8 mouse cellular contexts compared by ENCODE assay signal in genomic region chr17:71615638-71616318, GRCm38 (mm10). TPM values are rescaled to one million over a fixed set of nuclear protein-coding genes. Genes with fewer than 3 reads are reported as not detected.
DNase-seq lines count a peak whose midpoint lies in the region; ATAC-seq and TF ChIP-seq lines count a peak whose summit lies in the region.

Gene Wdr43, plus strand, starts transcription at chr17:71615895.

- no peak for TF ChIP-seq CTCF in midbrain, postnatal 0 days (IDR thresholded peaks at IDR 0.05)

- H3K9ac ChIP-seq in embryonic facial prominence, embryonic 14.5 days (ENCODE audit: low read depth, low read length): peak within 1 kb of the TSS; percentile 93
- peak within 1 kb of the TSS; percentile 94 for H3K9ac ChIP-seq in limb, embryonic 14.5 days (ENCODE audit: low read depth, low read length, severe bottlenecking)
- peak within 1 kb of the TSS; percentile 86 for H3K9ac ChIP-seq in midbrain, postnatal 0 days (replicated peaks; ENCODE audit: low read length, poor library complexity, severe bottlenecking)

- H3K4me2 ChIP-seq in embryonic facial prominence, embryonic 14.5 days (ENCODE audit: low read depth, low read length): peak within 1 kb of the TSS; percentile 83
- H3K4me2 ChIP-seq in limb, embryonic 14.5 days (replicated peaks; ENCODE audit: low read depth, low read length, severe bottlenecking): peak within 1 kb of the TSS; percentile 50
- H3K4me2 ChIP-seq in midbrain, postnatal 0 days (ENCODE audit: low read depth, low read length, poor library complexity, severe bottlenecking): peak within 1 kb of the TSS; percentile 80

- H3K4me1 ChIP-seq in embryonic facial prominence, embryonic 14.5 days (ENCODE audit: control insufficient read depth, insufficient read depth, low read length): peaks cover 14% of the 10 kb centered on the region
- peaks cover 11% of the 10 kb centered on the region for H3K4me1 ChIP-seq in limb, embryonic 14.5 days (ENCODE audit: control insufficient read depth, insufficient read depth, low read length)
- H3K4me1 ChIP-seq in midbrain, postnatal 0 days (ENCODE audit: insufficient read depth, low read length): no peaks in the 10 kb centered on the region; the same call in 1 of the 2 replicates

- H3K27me3 ChIP-seq in embryonic facial prominence, embryonic 14.5 days (replicated peaks; ENCODE audit: control insufficient read depth, insufficient read depth, low read length): no peaks in the 10 kb centered on the region
- no peaks in the 10 kb centered on the region for H3K27me3 ChIP-seq in limb, embryonic 14.5 days (ENCODE audit: control insufficient read depth, insufficient read depth, low read length)
- no peaks in the 10 kb centered on the region for H3K27me3 ChIP-seq in midbrain, postnatal 0 days (ENCODE audit: insufficient read depth, low read length)

- DNase-seq in 3T3-L1 (ENCODE audit: low read depth, low spot score): peak; percentile 97
- peak; percentile 92 to 93 for DNase-seq in adrenal gland, postnatal 4 days (ENCODE audit: low spot score in 2 of 2)
- peak; percentile 99 for DNase-seq in embryonic facial prominence, embryonic 14.5 days (ENCODE audit: low spot score)
- DNase-seq in heart, adult 8-10 months (ENCODE audit: low spot score): peak; percentile 97
- DNase-seq in kidney, adult 9 months: peak; percentile 98
- peak; percentile 97 for DNase-seq in limb, embryonic 14.5 days (ENCODE audit: low spot score)
- peak; percentile 98 for DNase-seq in midbrain, postnatal 0 days (ENCODE audit: low spot score)
- peak; percentile 84 to 92 for DNase-seq in spleen, postnatal 14 days (ENCODE audit: low spot score in 2 of 2)

- peak within 1 kb of the TSS; percentile 100 for H3K4me3 ChIP-seq in embryonic facial prominence, embryonic 14.5 days (ENCODE audit: low read depth, low read length)
- H3K4me3 ChIP-seq in limb, embryonic 14.5 days (replicated peaks; ENCODE audit: low read length): peak within 1 kb of the TSS; percentile 100
- H3K4me3 ChIP-seq in midbrain, postnatal 0 days (ENCODE audit: low read depth, low read length): peak within 1 kb of the TSS; percentile 100

- TF ChIP-seq POLR2A in limb, embryonic 14.5 days (IDR thresholded peaks at IDR 0.05; ENCODE audit: borderline replicate concordance, extremely low read depth, insufficient read depth, insufficient read length): peak; percentile 83; the same call in 1 of the 2 replicates

- H3K27ac ChIP-seq in embryonic facial prominence, embryonic 14.5 days (replicated peaks; ENCODE audit: low read depth, low read length): peak within 1 kb of the TSS; percentile 80
- H3K27ac ChIP-seq in limb, embryonic 14.5 days (replicated peaks; ENCODE audit: low read depth, low read length): peak within 1 kb of the TSS; percentile 71
- H3K27ac ChIP-seq in midbrain, postnatal 0 days (ENCODE audit: low read depth, low read length): peak within 1 kb of the TSS; percentile 69

- 9% methylated on average over 29 of the region's 40 CpGs for whole genome bisulfite sequencing in embryonic facial prominence, embryonic 14.5 days
- 7% methylated on average over 35 of the region's 40 CpGs for WGBS in limb, embryonic 14.5 days
- WGBS in midbrain, postnatal 0 days: 6% methylated on average over 36 of the region's 40 CpGs

- 0 out of 2 replicates have a peak, but pooled peaks cover 9% of the 10 kb centered on the region for H3K36me3 ChIP-seq in embryonic facial prominence, embryonic 14.5 days (ENCODE audit: control insufficient read depth, insufficient read depth, low read length)
- H3K36me3 ChIP-seq in limb, embryonic 14.5 days (ENCODE audit: control insufficient read depth, insufficient read depth, low read length): 0 out of 2 replicates have a peak, but pooled peaks cover 6% of the 10 kb centered on the region
- no peaks in the 10 kb centered on the region for H3K36me3 ChIP-seq in midbrain, postnatal 0 days (ENCODE audit: insufficient read depth, low read length)

- peak; percentile 100 for ATAC-seq in embryonic facial prominence, embryonic 14.5 days (ENCODE audit: low read depth)
- peak; percentile 100 for ATAC-seq in limb, embryonic 14.5 days (ENCODE audit: low FRiP score, low read depth)
- peak; percentile 99 for ATAC-seq in midbrain, postnatal 0 days (ENCODE audit: low FRiP score)

- H3K9me3 ChIP-seq in embryonic facial prominence, embryonic 14.5 days (ENCODE audit: control insufficient read depth, low read length): no peaks in the 10 kb centered on the region
- no peaks in the 10 kb centered on the region for H3K9me3 ChIP-seq in limb, embryonic 14.5 days (ENCODE audit: control insufficient read depth, low read length)
- no peaks in the 10 kb centered on the region for H3K9me3 ChIP-seq in midbrain, postnatal 0 days (ENCODE audit: low read length)

RNA-seq across cellular contexts. Expression of gene Wdr43, which starts in this region (rescaled TPM):
- 10 to 100 TPM; 59.1 to 71.4 TPM for total RNA-seq in adrenal gland, postnatal 4 days (2021)
- 80.0 and 85.1 TPM in 2 replicates for polyA plus RNA-seq in embryonic facial prominence, embryonic 14.5 days (2014; fragmentation: Nextera tagmentation; extraction: Ambion mirVana)
- total RNA-seq in heart, adult 8-10 months (2022): 10 to 100 TPM; 20.8 to 25.3 (median 21.5) TPM
- 47.2 and 57.0 TPM in 2 replicates for polyA plus RNA-seq in limb, embryonic 14.5 days (2012; rRNA removed)
- polyA plus RNA-seq in limb, embryonic 14.5 days (2014; fragmentation: Nextera tagmentation; extraction: Ambion mirVana): 78.8 and 82.9 TPM in 2 replicates
- 50.9 and 87.3 TPM in 2 replicates for total RNA-seq in midbrain, postnatal 0 days (2014; rRNA removed)
- polyA plus RNA-seq in midbrain, postnatal 0 days (2015; fragmentation: Nextera tagmentation; extraction: Ambion mirVana): 34.3 and 36.5 TPM in 2 replicates

Comparison
In these comparisons a context has a peak if more than half of its experiments do, and no peak if none do; other contexts are left out.
1. Peak in every context shown above with its lines: DNase-seq, ATAC-seq, H3K4me3 ChIP-seq and H3K27ac ChIP-seq.